Mouse (Mus musculus): ENCODE results near the gene Cib1. TPM values are rescaled to one million over a fixed set of nuclear protein-coding genes. Genes with fewer than 3 reads are reported as not detected.

Gene Cib1
- 37.7 and 43.3 TPM in 2 replicates for polyA plus RNA-seq (2012)

DNA sequence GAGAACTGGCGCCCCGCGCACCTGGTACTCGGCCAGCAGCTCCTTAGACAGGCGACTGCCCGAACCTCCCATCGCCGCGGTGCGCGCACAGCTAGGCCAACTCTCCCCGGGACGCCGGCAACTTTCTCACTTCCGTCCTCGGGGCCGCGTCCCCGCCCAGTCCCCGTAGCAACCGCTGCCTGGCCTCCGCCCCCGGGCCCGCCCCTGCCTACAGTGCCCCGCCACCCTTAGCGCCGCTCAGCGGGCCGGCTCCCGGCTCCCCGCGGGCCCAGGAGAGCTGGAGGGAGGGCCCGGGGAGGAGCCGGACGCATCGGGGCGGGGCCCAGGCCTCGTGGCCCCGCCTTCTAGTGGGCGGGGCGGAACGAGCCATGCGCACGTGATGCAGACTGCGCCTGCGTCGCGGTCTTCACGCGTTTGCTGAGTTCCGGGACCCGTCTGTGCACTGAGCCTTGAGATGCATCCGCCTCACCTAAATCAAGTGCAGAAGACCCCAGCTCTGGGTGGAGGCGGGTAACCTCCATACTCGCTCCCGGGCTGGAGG is at the start of gene Cib1, which contains the start of gene Gdpgp1:
Cib1 (minus strand) TSS at position 325 of the 541 bp plus-strand sequence.
Gdpgp1 (plus strand) TSS at position 377 of the 541 bp plus-strand sequence.

DNA sequence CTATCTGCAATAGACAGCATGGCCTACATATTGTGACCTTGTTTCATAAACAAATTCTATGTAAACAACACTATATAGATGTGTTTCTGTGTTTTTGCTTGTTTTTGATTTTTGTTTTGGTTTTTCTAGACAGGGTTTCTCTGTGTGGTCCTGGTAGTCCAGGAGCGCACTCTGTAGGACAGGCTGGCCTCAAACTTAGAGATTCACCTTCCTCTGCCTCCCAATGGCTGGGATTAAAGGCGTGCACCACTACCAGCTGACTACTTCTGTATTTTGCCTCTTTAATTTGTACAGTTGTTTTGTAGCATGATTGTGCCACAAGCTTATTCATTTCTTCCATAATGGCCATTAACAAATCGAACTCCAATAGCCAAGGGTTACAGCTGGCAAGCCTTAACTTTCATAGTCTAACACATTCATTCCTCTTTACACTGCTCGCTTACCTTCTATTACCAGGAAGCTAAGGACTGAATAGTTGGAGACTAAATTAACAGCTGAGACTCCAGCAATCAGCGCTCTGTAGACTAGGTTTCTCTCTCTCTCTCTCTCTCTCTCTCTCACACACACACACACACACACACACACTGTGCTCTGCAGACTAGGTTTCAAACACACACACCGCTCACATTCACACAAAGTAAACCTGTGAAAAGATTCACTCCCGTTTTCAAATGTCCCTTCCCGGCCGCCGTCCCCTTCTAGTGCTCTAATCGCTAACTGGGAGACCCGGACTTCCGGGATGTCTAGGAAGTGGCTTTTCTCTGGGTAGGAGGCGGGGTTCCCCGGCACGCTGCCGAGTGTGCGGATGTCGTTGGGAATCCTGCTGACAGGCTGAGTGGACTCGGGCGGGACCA is 36.5 kb upstream of the Cib1 start, which contains the start of gene Vps33b:
Vps33b (plus strand) TSS at position 753 of the 854 bp plus-strand sequence.

GRCm38 (mm10) chr7:80260625-80261371 is 28.2 kb upstream of the Cib1 start, which contains the start of gene Ngrn:
TSS of gene Ngrn (plus strand) at chr7:80261215.

GRCm38 (mm10) chr7:80246148-80246721 is 13.6 kb upstream of the Cib1 start, which contains the start of gene Ttll13:
TSS of gene Ttll13 (plus strand) at chr7:80246376.

GRCm38 (mm10) chr7:80186531-80187296 is 45.9 kb downstream of the Cib1 start, which contains the start of gene Sema4b:
TSS of gene Sema4b (plus strand) at chr7:80186841.

Other genes starting within 250 kb of the Cib1 start
- 62.6 and 85.4 TPM in 2 replicates for gene Zfp710, start 208.0 kb downstream of the Cib1 start, polyA plus RNA-seq (2012)
- gene Idh2, start 117.4 kb downstream of the Cib1 start, polyA plus RNA-seq (2012): 376 and 386 TPM in 2 replicates
- gene Sema4b, start 46.0 kb downstream of the Cib1 start, polyA plus RNA-seq (2012): 9.2 and 9.3 TPM in 2 replicates
- gene Gdpgp1, start 52 bp upstream of the Cib1 start, polyA plus RNA-seq (2012): 0.88 and 1.4 TPM in 2 replicates
- gene Ttll13, start 13.6 kb upstream of the Cib1 start, polyA plus RNA-seq (2012): 0.16 and 0.39 TPM in 2 replicates
- 22.0 and 23.3 TPM in 2 replicates for gene Ngrn, start 28.4 kb upstream of the Cib1 start, polyA plus RNA-seq (2012)
- 3.7 and 5.2 TPM in 2 replicates for gene Vps33b, start 36.8 kb upstream of the Cib1 start, polyA plus RNA-seq (2012)
- 6.2 and 10.5 TPM in 2 replicates for gene Prc1, start 61.6 kb upstream of the Cib1 start, polyA plus RNA-seq (2012)
- 7.4 and 8.9 TPM in 2 replicates for gene Rccd1, start 91.6 kb upstream of the Cib1 start, polyA plus RNA-seq (2012)
- gene Unc45a, start 108.2 kb upstream of the Cib1 start, polyA plus RNA-seq (2012): 36.0 and 51.5 TPM in 2 replicates
- gene Hddc3, start 110.3 kb upstream of the Cib1 start, polyA plus RNA-seq (2012): 3.2 and 3.8 TPM in 2 replicates
- gene Man2a2, start 138.6 kb upstream of the Cib1 start, polyA plus RNA-seq (2012): 72.1 and 85.9 TPM in 2 replicates
- 511 and 546 TPM in 2 replicates for gene Fes, start 155.1 kb upstream of the Cib1 start, polyA plus RNA-seq (2012)
- gene Furin, start 172.6 kb upstream of the Cib1 start, polyA plus RNA-seq (2012): 161 and 179 TPM in 2 replicates